In the genomic region with DNA sequence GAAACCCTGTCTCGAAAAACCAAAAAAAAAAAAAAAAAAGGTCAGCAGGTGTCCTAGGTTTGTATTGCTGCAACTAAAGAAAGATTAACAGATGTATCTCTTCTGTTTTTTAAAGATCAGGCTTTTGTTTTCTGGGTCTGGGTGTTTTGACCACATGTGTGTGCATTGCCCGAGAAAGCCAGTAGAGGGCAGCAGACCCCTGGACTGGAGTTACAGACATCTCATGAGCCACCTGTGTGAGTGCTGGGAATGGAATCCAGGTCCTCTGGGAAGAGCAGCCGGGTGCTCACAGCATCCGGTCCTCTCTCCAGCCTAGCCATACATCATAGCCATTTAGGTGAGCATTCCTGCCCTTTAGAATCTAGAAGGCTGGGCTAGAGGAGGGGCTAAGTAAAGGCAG, we compare ENCODE assay signal across 16 mouse cellular contexts. TPM values are rescaled to one million over a fixed set of nuclear protein-coding genes. Genes with fewer than 3 reads are reported as not detected.
A peak's percentile ranks its signal among the peaks of the same experiment; 100 is the strongest.
DNase-seq lines count a peak whose midpoint lies in the region; ATAC-seq and TF ChIP-seq lines count a peak whose summit lies in the region.
"Had no signal": no experiment of that assay in that cellular context is flagged by ENCODE, and none has a peak within 500 bp of the region (broad histone marks: within the 10 kb centered on the region; RNA-seq: fewer than 3 reads in every experiment).

No protein-coding gene starts in this region.

- H3K4me3 ChIP-seq in gastrocnemius, adult 2 months = no peak overlapping the region
- H3K4me3 ChIP-seq in midbrain, embryonic 11.5 days (ENCODE audit: low read depth, low read length) = no peak overlapping the region
- H3K4me3 ChIP-seq in midbrain, embryonic 10.5 days = no peak overlapping the region
- H3K4me3 ChIP-seq: erythroblast, embryonic 14.5 days; heart, embryonic 10.5 days; limb, embryonic 12.5 days had no signal

- WGBS in midbrain, embryonic 11.5 days = 80% methylated on average over 4 of the region's 4 CpGs
- 90% methylated on average over 4 of the region's 4 CpGs for WGBS in midbrain, embryonic 10.5 days

- no peak overlapping the region for H3K9ac ChIP-seq in midbrain, embryonic 11.5 days (ENCODE audit: low read length)
- H3K9ac ChIP-seq: limb, embryonic 12.5 days had no signal

- no peak for ATAC-seq in midbrain, embryonic 11.5 days (ENCODE audit: low FRiP score)
- 0 out of 2 replicates have a peak, but pooled peaks have one; percentile 23 for ATAC-seq in megakaryocyte-erythroid progenitor cell, adult 5-6 weeks (replicated peaks; ENCODE audit: low FRiP score, low TSS enrichment, poor library complexity, severe bottlenecking)
- ATAC-seq: activated CD4-positive, CD25-positive, alpha-beta regulatory T cell, adult 4 months had no signal

- H3K4me2 ChIP-seq in midbrain, embryonic 11.5 days = no peak overlapping the region
- H3K4me2 ChIP-seq: limb, embryonic 12.5 days had no signal

- intact Hi-C loops in gastrocnemius, adult 2 months (cut with DNase I) = no loop called here
- intact Hi-C loops in gastrocnemius, postnatal 36 days (cut with DNase I) = no loop called here

- H3K9me3 ChIP-seq in midbrain, embryonic 11.5 days (ENCODE audit: control insufficient read depth, low read length) = no peaks in the 10 kb centered on the region; the same call in 1 of the 2 replicates
- H3K9me3 ChIP-seq in midbrain, embryonic 10.5 days (replicated peaks) = peaks cover 4% of the 10 kb centered on the region; the same call in 1 of the 2 replicates
- H3K9me3 ChIP-seq: heart, embryonic 10.5 days; limb, embryonic 12.5 days had no signal

- peak; percentile 21; the same call in 1 of the 2 replicates for TF ChIP-seq CTCF in gastrocnemius, adult 2 months (IDR thresholded peaks at IDR 0.05)

- no peaks in the 10 kb centered on the region for H3K27me3 ChIP-seq in midbrain, embryonic 11.5 days (ENCODE audit: control insufficient read depth, insufficient read depth, low read length)
- no peaks in the 10 kb centered on the region for H3K27me3 ChIP-seq in midbrain, embryonic 10.5 days (ENCODE audit: low read depth, poor library complexity, severe bottlenecking)
- H3K27me3 ChIP-seq: limb, embryonic 12.5 days had no signal

- DNase-seq in gastrocnemius, adult 2 months = no peak
- DNase-seq in gastrocnemius, postnatal 36 days = no peak
- DNase-seq in midbrain, embryonic 11.5 days (ENCODE audit: low spot score, missing footprints) = peak; percentile 83
- no peak for DNase-seq in midbrain, embryonic 10.5 days (ENCODE audit: low spot score)
- peak; percentile 84 for DNase-seq in R1 (ENCODE audit: low read depth, low spot score)
- DNase-seq in cerebellum, postnatal 25 days = no peak
- DNase-seq in embryo, embryonic 9.5 days (ENCODE audit: extremely low spot score) = no peak
- DNase-seq: kidney, adult 8-10 months; layer of hippocampus, adult 9-11 months had no signal

- H3K27ac ChIP-seq in gastrocnemius, adult 2 months = no peak overlapping the region
- no peak overlapping the region for H3K27ac ChIP-seq in midbrain, embryonic 11.5 days (ENCODE audit: low read depth, low read length)
- H3K27ac ChIP-seq in midbrain, embryonic 10.5 days (replicated peaks) = no peak overlapping the region
- H3K27ac ChIP-seq: heart, embryonic 10.5 days; limb, embryonic 12.5 days had no signal

- H3K4me1 ChIP-seq in midbrain, embryonic 11.5 days (ENCODE audit: control insufficient read depth, insufficient read depth, low read length) = peaks cover 5% of the 10 kb centered on the region
- peaks cover 13% of the 10 kb centered on the region for H3K4me1 ChIP-seq in midbrain, embryonic 10.5 days
- H3K4me1 ChIP-seq: limb, embryonic 12.5 days had no signal

- no peaks in the 10 kb centered on the region for H3K36me3 ChIP-seq in midbrain, embryonic 11.5 days (ENCODE audit: control insufficient read depth, insufficient read depth, low read length)
- H3K36me3 ChIP-seq in midbrain, embryonic 10.5 days = no peaks in the 10 kb centered on the region
- H3K36me3 ChIP-seq: heart, embryonic 10.5 days; limb, embryonic 12.5 days had no signal

RNA-seq across cellular contexts. Expression of a gene that starts 14.8 kb away (rescaled TPM):
- total RNA-seq in gastrocnemius, adult 2 months (2021) = not detected
- total RNA-seq in gastrocnemius, postnatal 36 days (2021) = not detected
- polyA plus RNA-seq in midbrain, embryonic 11.5 days (2014; fragmentation: Nextera tagmentation; extraction: Ambion mirVana) = 1.4 and 2.1 TPM in 2 replicates
- 2.8 and 3.0 TPM in 2 replicates for polyA plus RNA-seq in midbrain, embryonic 10.5 days (2016; fragmentation: Nextera tagmentation; extraction: Ambion mirVana)
- total RNA-seq in megakaryocyte-erythroid progenitor cell, adult 5-6 weeks (2014; fragmentation: Nextera tagmentation) = not detected in 2 replicates
- total RNA-seq in megakaryocyte-erythroid progenitor cell, adult 5-6 weeks (2017) = not detected in 2 replicates
- polyA plus RNA-seq: erythroblast, embryonic 14.5 days; small intestine, adult 2 months had no signal

RNA-seq across cellular contexts. Expression of a gene that starts 52.2 kb away (rescaled TPM):
- total RNA-seq in gastrocnemius, adult 2 months (2021) = 100 to 1,000 TPM; 104 to 108 TPM
- 10 to 100 TPM; 83.2 to 98.9 TPM for total RNA-seq in gastrocnemius, postnatal 36 days (2021)
- 723 and 735 TPM in 2 replicates for polyA plus RNA-seq in midbrain, embryonic 11.5 days (2014; fragmentation: Nextera tagmentation; extraction: Ambion mirVana)
- polyA plus RNA-seq in midbrain, embryonic 10.5 days (2016; fragmentation: Nextera tagmentation; extraction: Ambion mirVana) = 762 and 839 TPM in 2 replicates
- 700 and 784 TPM in 2 replicates for total RNA-seq in megakaryocyte-erythroid progenitor cell, adult 5-6 weeks (2014; fragmentation: Nextera tagmentation)
- total RNA-seq in megakaryocyte-erythroid progenitor cell, adult 5-6 weeks (2017) = 1,626 and 1,721 TPM in 2 replicates

RNA-seq across cellular contexts. Expression of a gene that starts 58.9 kb away (rescaled TPM):
- under 1 TPM in 1 of 2 experiments, not detected in 1; 0.18 TPM for total RNA-seq in gastrocnemius, adult 2 months (2021)
- total RNA-seq in gastrocnemius, postnatal 36 days (2021) = under 1 TPM; 0.10 to 0.15 TPM
- polyA plus RNA-seq in midbrain, embryonic 11.5 days (2014; fragmentation: Nextera tagmentation; extraction: Ambion mirVana) = 0.15 TPM in 1 of 2 replicates, not detected in the other
- polyA plus RNA-seq in midbrain, embryonic 10.5 days (2016; fragmentation: Nextera tagmentation; extraction: Ambion mirVana) = 0.09 and 0.15 TPM in 2 replicates
- total RNA-seq in megakaryocyte-erythroid progenitor cell, adult 5-6 weeks (2014; fragmentation: Nextera tagmentation) = 0.15 TPM in 1 of 2 replicates, not detected in the other
- total RNA-seq in megakaryocyte-erythroid progenitor cell, adult 5-6 weeks (2017) = not detected in 2 replicates
- total RNA-seq: hematopoietic stem cell, adult 5-6 weeks had no signal
- polyA plus RNA-seq: erythroblast, embryonic 14.5 days; limb, embryonic 12.5 days had no signal

Comparison
In these comparisons a context has a peak if more than half of its experiments do, and no peak if none do; other contexts are left out.
1. DNase-seq: peak in midbrain, embryonic 11.5 days (single experiment) and R1 (single experiment); none in gastrocnemius, adult 2 months (single experiment), gastrocnemius, postnatal 36 days (0 of 2), midbrain, embryonic 10.5 days (single experiment), cerebellum, postnatal 25 days (0 of 2) and embryo, embryonic 9.5 days (single experiment).
2. RNA of a gene that starts 52.2 kb away (total RNA-seq): 700 to 1,721 TPM in megakaryocyte-erythroid progenitor cell, adult 5-6 weeks; 104 to 108 TPM in gastrocnemius, adult 2 months and 83.2 to 98.9 TPM in gastrocnemius, postnatal 36 days; every median in the first group is over 4 times any median in the second.